Mouse (Mus musculus) heart, adult 8-10 months (tissue): ENCODE measurements around the gene Galm. TPM values are rescaled to one million over a fixed set of nuclear protein-coding genes. Genes with fewer than 3 reads are reported as not detected.
A peak's percentile ranks its signal among the peaks of the same experiment; 100 is the strongest.

ENCODE experiments used
- DNase-seq: peaks from one replicate; pipeline ENCODE4 v3.0.0; 2022; ENCODE audit warnings: low spot score
- total RNA-seq, 4 experiments: library from RNA; stranded (reverse); gene quantifications; 2 replicates each; pipeline ENCODE4 v1.2.4; 2022

Galm gene
- total RNA-seq, 4 experiments from 2014 or later: 17.8 to 21.2 (median 19.7) TPM

GRCm38 (mm10) chr17:80128476-80128990 lies 1.3 kb downstream of the Galm start:
- no peak for DNase-seq

- no peak for DNase-seq
Measured at GRCm38 (mm10) chr17:80129387-80129786, 2.1 kb downstream of the Galm start.

GRCm38 (mm10) chr17:80130718-80131430 lies 3.6 kb downstream of the Galm start:
- peak; percentile 27 for DNase-seq

- peak; percentile 23 for DNase-seq
Measured at GRCm38 (mm10) chr17:80131431-80131766, 4.1 kb downstream of the Galm start.

GRCm38 (mm10) chr17:80131838-80132237 lies 4.6 kb downstream of the Galm start:
- DNase-seq: no peak

GRCm38 (mm10) chr17:80132502-80132901 lies 5.2 kb downstream of the Galm start:
- no peak for DNase-seq

GRCm38 (mm10) chr17:80138434-80139162 lies 11.3 kb downstream of the Galm start:
- DNase-seq: no peak

GRCm38 (mm10) chr17:80139753-80140444 lies 12.6 kb downstream of the Galm start:
- no peak for DNase-seq

- DNase-seq: no peak
Measured at GRCm38 (mm10) chr17:80143478-80144232, 16.4 kb downstream of the Galm start.

GRCm38 (mm10) chr17:80145210-80145609 lies 17.9 kb downstream of the Galm start:
- DNase-seq: no peak

- no peak for DNase-seq
Measured at GRCm38 (mm10) chr17:80145771-80146170, 18.5 kb downstream of the Galm start.

- peak; percentile 75 for DNase-seq
Measured at GRCm38 (mm10) chr17:80148053-80148994, 21.1 kb downstream of the Galm start.

GRCm38 (mm10) chr17:80148995-80149388 lies 21.7 kb downstream of the Galm start:
- DNase-seq: no peak

- no peak for DNase-seq
Measured at GRCm38 (mm10) chr17:80151353-80151752, 24.1 kb downstream of the Galm start.

- no peak for DNase-seq
Measured at GRCm38 (mm10) chr17:80152767-80153630, 25.7 kb downstream of the Galm start.

- no peak for DNase-seq
Measured at GRCm38 (mm10) chr17:80153631-80154030, 26.4 kb downstream of the Galm start.

GRCm38 (mm10) chr17:80156905-80157304 lies 29.6 kb downstream of the Galm start:
- no peak for DNase-seq

- DNase-seq: no peak
Measured at GRCm38 (mm10) chr17:80157489-80157888, 30.2 kb downstream of the Galm start.

- peak; percentile 85 for DNase-seq
Measured at GRCm38 (mm10) chr17:80160454-80160853, 33.2 kb downstream of the Galm start.

GRCm38 (mm10) chr17:80163991-80164390 lies 36.7 kb downstream of the Galm start:
- no peak for DNase-seq
